Mouse (Mus musculus): ENCODE data around the gene Tiam2. TPM values are rescaled to one million over a fixed set of nuclear protein-coding genes. Genes with fewer than 3 reads are reported as not detected.

Gene Tiam2
- polyA plus RNA-seq, 1 experiment from 2014 or later, result 81.3 TPM

DNA sequence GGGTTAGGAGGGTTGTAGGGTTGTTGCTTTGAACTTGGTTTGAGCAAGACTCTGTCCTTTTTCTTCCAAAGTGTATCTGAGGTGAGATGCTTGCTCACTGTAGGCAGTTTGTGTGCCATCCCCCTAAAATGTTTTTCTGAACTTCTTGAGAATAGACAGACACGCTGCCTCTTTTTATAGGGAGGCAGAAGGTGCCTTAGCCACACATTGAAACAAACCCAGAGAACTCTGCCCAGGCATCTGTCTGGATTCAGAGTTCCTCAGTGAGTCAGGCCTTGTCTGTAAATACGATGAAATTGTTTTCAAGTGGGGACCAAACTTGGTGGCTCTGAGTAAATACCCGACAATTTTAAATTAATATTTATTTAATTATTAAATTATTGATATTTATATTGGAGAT is 172.2 kb downstream of the Tiam2 start:
- WGBS, result 95% methylated on average over 3 of the region's 3 CpGs
- H3K9ac ChIP-seq (ENCODE audit: low read length), result no peak overlapping the region
- no peak for DNase-seq (ENCODE audit: low spot score)
- no peak overlapping the region for H3K27ac ChIP-seq (ENCODE audit: low read depth, low read length)
- H3K4me2 ChIP-seq (ENCODE audit: low read length), result no peak overlapping the region
- H3K36me3 ChIP-seq (ENCODE audit: control insufficient read depth, insufficient read depth, low read length), result 0 out of 2 replicates have a peak, but pooled peaks cover 4% of the 10 kb centered on the region
- no peak overlapping the region for H3K4me3 ChIP-seq (ENCODE audit: low read depth, low read length)
- ATAC-seq, result no peak
- no peaks in the 10 kb centered on the region for H3K4me1 ChIP-seq (ENCODE audit: control insufficient read depth, insufficient read depth, low read length)
- H3K27me3 ChIP-seq (replicated peaks; ENCODE audit: control insufficient read depth, insufficient read depth, low read length), result no peaks in the 10 kb centered on the region
- no peaks in the 10 kb centered on the region for H3K9me3 ChIP-seq (replicated peaks; ENCODE audit: control insufficient read depth, low read length)

DNA sequence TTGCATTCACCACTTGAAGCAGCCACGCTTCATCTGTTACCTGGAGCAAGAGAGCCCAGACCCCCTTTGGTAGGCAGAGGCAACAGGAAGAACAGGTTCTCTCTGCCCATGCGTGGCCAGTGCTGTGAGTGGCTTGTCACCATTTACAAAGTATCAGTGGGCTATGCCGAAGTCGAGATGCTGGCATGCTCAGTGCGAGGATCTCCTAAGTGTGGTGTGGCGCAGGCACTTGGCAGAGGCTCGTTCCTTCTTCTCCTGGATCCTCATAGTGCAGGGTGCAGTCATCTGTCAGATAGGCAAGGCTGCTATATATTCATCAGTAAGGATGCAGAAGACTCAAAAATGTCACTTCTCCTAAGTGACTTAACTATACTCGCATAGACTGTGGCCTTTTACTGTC is 173.1 kb downstream of the Tiam2 start:
- H3K27me3 ChIP-seq (replicated peaks; ENCODE audit: control insufficient read depth, insufficient read depth, low read length), result no peaks in the 10 kb centered on the region
- H3K9me3 ChIP-seq (replicated peaks; ENCODE audit: control insufficient read depth, low read length), result no peaks in the 10 kb centered on the region
- ATAC-seq (no peak), DNase-seq (ENCODE audit: low spot score) (no peak)
- H3K4me3 ChIP-seq (ENCODE audit: low read depth, low read length), result no peak overlapping the region
- no peak overlapping the region for H3K4me2 ChIP-seq (ENCODE audit: low read length)
- 92% methylated on average over 8 of the region's 8 CpGs for WGBS
- no peak overlapping the region for H3K9ac ChIP-seq (ENCODE audit: low read length)
- H3K4me1 ChIP-seq (ENCODE audit: control insufficient read depth, insufficient read depth, low read length), result no peaks in the 10 kb centered on the region
- H3K36me3 ChIP-seq (ENCODE audit: control insufficient read depth, insufficient read depth, low read length), result 0 out of 2 replicates have a peak, but pooled peaks cover 4% of the 10 kb centered on the region
- H3K27ac ChIP-seq (ENCODE audit: low read depth, low read length), result no peak overlapping the region

DNA sequence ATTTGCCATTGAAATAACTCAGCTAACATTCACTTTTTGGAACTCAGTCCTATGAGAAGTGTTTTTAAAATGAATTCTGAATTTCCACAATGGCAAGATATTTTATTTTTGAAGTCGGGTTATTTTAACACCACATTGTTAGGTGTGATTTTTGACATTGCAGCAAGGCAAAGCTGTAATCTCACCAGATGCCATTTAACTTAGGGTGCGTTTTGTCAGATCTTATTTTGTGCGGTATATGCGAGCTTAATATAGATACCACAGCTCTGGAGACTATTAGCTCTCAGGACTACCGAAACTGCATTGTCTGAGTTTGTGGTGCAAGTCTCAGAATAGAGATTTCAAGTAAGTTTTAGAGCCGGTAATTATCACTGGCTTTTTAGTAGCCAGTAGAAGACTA is 173.7 kb downstream of the Tiam2 start:
- WGBS, result 87% methylated on average over 6 of the region's 6 CpGs
- Histone ChIP-seq H3K4me1 (ENCODE audit: control insufficient read depth, insufficient read depth, low read length) (no peaks in the 10 kb centered on the region), H3K27me3 (replicated peaks; ENCODE audit: control insufficient read depth, insufficient read depth, low read length) (no peaks in the 10 kb centered on the region), H3K9ac (ENCODE audit: low read length) (no peak overlapping the region), H3K9me3 (replicated peaks; ENCODE audit: control insufficient read depth, low read length) (no peaks in the 10 kb centered on the region), H3K4me2 (ENCODE audit: low read length) (no peak overlapping the region), H3K4me3 (ENCODE audit: low read depth, low read length) (no peak overlapping the region), H3K36me3 (ENCODE audit: control insufficient read depth, insufficient read depth, low read length) (peaks cover 7% of the 10 kb centered on the region; the same call in 1 of the 2 replicates), H3K27ac (ENCODE audit: low read depth, low read length) (no peak overlapping the region)
- ATAC-seq, result no peak
- no peak for DNase-seq (ENCODE audit: low spot score)

DNA sequence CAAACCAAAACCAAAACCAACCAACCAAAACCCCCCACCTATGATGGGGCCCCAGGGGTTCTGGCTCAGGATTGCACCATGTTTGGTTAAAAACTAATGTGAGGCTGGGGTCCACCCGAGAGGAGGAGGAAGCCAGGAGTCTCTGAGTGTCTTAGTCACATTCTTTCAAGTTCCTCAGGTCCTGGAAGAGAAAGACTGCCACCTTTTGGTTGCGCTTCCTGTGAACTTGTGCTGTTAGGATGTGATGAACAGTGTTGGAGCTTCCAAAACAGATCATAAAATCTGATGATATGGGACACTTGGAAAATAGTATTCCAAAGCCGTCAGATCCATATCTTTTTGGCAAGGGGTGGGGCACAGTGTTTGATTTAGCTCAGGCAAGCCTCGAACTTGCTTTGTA is 174.6 kb downstream of the Tiam2 start:
- H3K9ac ChIP-seq (ENCODE audit: low read length), result no peak overlapping the region
- H3K27ac ChIP-seq (ENCODE audit: low read depth, low read length), result no peak overlapping the region
- no peak for DNase-seq (ENCODE audit: low spot score)
- H3K4me2 ChIP-seq (ENCODE audit: low read length), result no peak overlapping the region
- peaks cover 10% of the 10 kb centered on the region; the same call in 1 of the 2 replicates for H3K36me3 ChIP-seq (ENCODE audit: control insufficient read depth, insufficient read depth, low read length)
- H3K4me3 ChIP-seq (ENCODE audit: low read depth, low read length), result no peak overlapping the region
- H3K4me1 ChIP-seq (ENCODE audit: control insufficient read depth, insufficient read depth, low read length), result no peaks in the 10 kb centered on the region
- H3K27me3 ChIP-seq (replicated peaks; ENCODE audit: control insufficient read depth, insufficient read depth, low read length), result no peaks in the 10 kb centered on the region
- no peak for ATAC-seq
- H3K9me3 ChIP-seq (replicated peaks; ENCODE audit: control insufficient read depth, low read length), result no peaks in the 10 kb centered on the region
- 93% methylated on average over 4 of the region's 4 CpGs for WGBS

DNA sequence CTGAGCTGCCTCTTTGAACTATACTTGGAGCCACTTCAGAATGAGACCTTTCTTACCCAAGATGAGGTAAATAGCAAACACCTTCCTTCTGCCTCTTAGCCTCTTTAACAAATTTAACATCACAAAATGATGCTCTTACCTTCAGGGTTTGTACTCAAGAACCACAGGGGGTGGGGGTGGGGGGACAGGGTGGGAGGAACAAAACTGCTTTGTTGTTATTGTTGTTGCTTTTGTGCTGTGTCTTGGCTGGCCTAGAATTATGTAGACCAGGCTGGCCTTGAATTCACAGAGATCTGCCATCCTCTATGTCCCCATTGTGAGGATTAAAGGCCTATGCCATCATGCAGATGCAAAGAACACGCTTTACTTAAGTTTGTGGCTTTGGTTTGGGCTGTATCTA is 179.3 kb downstream of the Tiam2 start:
- 73% methylated on average over 1 of the region's 1 CpGs for WGBS
- Histone ChIP-seq H3K4me3 (ENCODE audit: low read depth, low read length) (no peak overlapping the region), H3K36me3 (ENCODE audit: control insufficient read depth, insufficient read depth, low read length) (peaks cover 30% of the 10 kb centered on the region; the same call in 1 of the 2 replicates), H3K4me1 (ENCODE audit: control insufficient read depth, insufficient read depth, low read length) (no peaks in the 10 kb centered on the region), H3K4me2 (ENCODE audit: low read length) (no peak overlapping the region), H3K27me3 (replicated peaks; ENCODE audit: control insufficient read depth, insufficient read depth, low read length) (no peaks in the 10 kb centered on the region), H3K9me3 (replicated peaks; ENCODE audit: control insufficient read depth, low read length) (no peaks in the 10 kb centered on the region), H3K9ac (ENCODE audit: low read length) (no peak overlapping the region), H3K27ac (ENCODE audit: low read depth, low read length) (no peak overlapping the region)
- ATAC-seq (no peak), DNase-seq (ENCODE audit: low spot score) (no peak)

DNA sequence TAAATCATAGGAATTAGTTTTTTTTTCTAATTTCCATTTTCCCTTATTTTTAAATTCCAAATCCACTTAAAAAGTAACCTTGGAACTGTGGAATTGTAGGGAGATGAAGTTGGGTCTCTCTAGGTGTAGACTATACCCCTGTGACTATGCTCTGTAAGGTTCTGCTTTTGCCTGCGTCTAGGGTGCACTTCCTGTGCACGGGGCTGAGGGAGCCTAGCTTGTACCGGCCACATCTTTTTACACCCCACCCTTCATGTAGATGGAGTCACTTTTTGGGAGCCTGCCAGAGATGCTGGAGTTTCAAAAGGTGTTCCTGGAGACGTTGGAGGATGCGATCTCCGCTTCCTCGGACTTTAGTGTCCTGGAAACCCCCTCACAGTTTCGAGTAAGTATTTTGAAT is 180.1 kb downstream of the Tiam2 start:
- H3K9me3 ChIP-seq (replicated peaks; ENCODE audit: control insufficient read depth, low read length), result no peaks in the 10 kb centered on the region
- H3K4me1 ChIP-seq (ENCODE audit: control insufficient read depth, insufficient read depth, low read length), result no peaks in the 10 kb centered on the region
- H3K27ac ChIP-seq (ENCODE audit: low read depth, low read length), result no peak overlapping the region
- no peak for ATAC-seq
- no peak overlapping the region for H3K4me3 ChIP-seq (ENCODE audit: low read depth, low read length)
- no peak overlapping the region for H3K4me2 ChIP-seq (ENCODE audit: low read length)
- no peaks in the 10 kb centered on the region for H3K27me3 ChIP-seq (replicated peaks; ENCODE audit: control insufficient read depth, insufficient read depth, low read length)
- peaks cover 32% of the 10 kb centered on the region; the same call in 1 of the 2 replicates for H3K36me3 ChIP-seq (ENCODE audit: control insufficient read depth, insufficient read depth, low read length)
- 93% methylated on average over 8 of the region's 8 CpGs for whole genome bisulfite sequencing
- H3K9ac ChIP-seq (ENCODE audit: low read length), result no peak overlapping the region
- no peak for DNase-seq (ENCODE audit: low spot score)

DNA sequence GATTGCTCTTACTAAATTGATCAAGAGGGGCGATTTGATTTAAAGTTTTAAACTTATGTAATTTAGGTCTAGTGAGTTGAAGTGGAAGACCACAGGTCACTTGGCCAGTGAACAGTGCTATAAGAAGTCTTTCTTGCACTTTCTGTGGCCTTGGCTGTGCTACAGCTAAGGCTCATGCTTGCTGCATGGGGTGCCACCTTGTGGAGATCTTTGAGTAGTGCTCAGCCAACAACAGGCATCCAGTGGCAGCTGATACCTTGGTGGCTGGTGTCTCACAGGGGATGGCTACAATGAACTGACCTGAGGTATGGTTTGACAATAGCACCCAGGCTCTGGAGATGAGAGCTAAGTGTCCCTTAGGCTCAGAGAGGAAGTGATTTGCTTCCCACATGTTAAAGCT is 183.5 kb downstream of the Tiam2 start:
- 12% methylated on average over 1 of the region's 1 CpGs for WGBS
- peak; percentile 85 for DNase-seq (ENCODE audit: low spot score)

DNA sequence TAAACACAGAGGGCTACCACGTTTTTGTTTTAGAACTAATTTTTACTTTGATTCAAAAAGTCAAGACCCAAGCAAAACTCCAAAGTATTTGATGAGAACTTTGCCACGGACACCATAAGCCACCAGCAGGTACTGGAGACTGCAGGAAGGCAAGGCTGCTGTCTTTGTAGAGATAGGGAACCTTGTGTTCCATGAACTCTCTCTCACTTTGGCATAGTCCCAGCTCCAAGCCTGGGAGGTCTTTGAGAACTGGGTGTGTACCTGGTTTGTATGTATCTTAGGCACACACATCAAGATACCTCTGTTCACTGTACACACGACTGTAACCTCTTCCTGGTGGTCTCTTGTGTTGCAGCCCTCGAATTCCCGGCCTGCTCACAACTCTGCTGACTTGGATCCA is 187.9 kb downstream of the Tiam2 start:
- no peak overlapping the region for H3K27ac ChIP-seq (ENCODE audit: low read depth, low read length)
- no peak overlapping the region for H3K9ac ChIP-seq (ENCODE audit: low read length)
- WGBS, result 86% methylated on average over 5 of the region's 5 CpGs
- no peaks in the 10 kb centered on the region for H3K4me1 ChIP-seq (ENCODE audit: control insufficient read depth, insufficient read depth, low read length)
- DNase-seq (ENCODE audit: low spot score) (no peak), ATAC-seq (no peak)
- no peaks in the 10 kb centered on the region for H3K9me3 ChIP-seq (replicated peaks; ENCODE audit: control insufficient read depth, low read length)
- H3K36me3 ChIP-seq (ENCODE audit: control insufficient read depth, insufficient read depth, low read length), result peaks cover 44% of the 10 kb centered on the region
- H3K4me3 ChIP-seq (ENCODE audit: low read depth, low read length), result no peak overlapping the region
- H3K4me2 ChIP-seq (ENCODE audit: low read length), result no peak overlapping the region
- H3K27me3 ChIP-seq (replicated peaks; ENCODE audit: control insufficient read depth, insufficient read depth, low read length), result no peaks in the 10 kb centered on the region

More for the DNA sequence above, 183.5 kb downstream of the Tiam2 start:
- no peaks in the 10 kb centered on the region for H3K4me1 ChIP-seq (ENCODE audit: control insufficient read depth, insufficient read depth, low read length)
- H3K36me3 ChIP-seq (ENCODE audit: control insufficient read depth, insufficient read depth, low read length), result peaks cover 37% of the 10 kb centered on the region
- no peak overlapping the region for H3K4me2 ChIP-seq (ENCODE audit: low read length)
- H3K9ac ChIP-seq (ENCODE audit: low read length), result no peak overlapping the region
- ATAC-seq, result peak; percentile 87
- no peaks in the 10 kb centered on the region for H3K27me3 ChIP-seq (replicated peaks; ENCODE audit: control insufficient read depth, insufficient read depth, low read length)
- H3K27ac ChIP-seq (ENCODE audit: low read depth, low read length), result no peak overlapping the region
- no peaks in the 10 kb centered on the region for H3K9me3 ChIP-seq (replicated peaks; ENCODE audit: control insufficient read depth, low read length)
- H3K4me3 ChIP-seq (ENCODE audit: low read depth, low read length), result no peak overlapping the region

DNA sequence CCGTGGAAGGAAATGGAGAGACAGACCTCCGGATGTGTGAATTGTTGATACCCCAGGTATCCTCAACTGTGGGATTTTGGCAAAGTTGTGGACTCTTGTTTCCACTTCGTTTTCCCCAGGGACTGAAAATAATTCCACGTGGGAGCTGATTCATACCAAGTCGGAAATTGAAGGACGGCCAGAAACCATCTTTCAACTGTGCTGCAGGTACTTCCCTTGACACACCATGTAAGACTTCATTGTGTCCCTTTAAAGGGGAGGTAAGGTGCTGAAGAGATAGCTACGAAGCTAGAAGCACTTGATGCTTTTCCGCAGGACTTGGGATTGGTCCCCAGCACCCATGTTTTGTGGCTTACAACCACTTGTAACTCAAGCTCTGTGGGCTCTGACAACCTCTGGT is 189.5 kb downstream of the Tiam2 start:
- DNase-seq (ENCODE audit: low spot score), result no peak
- no peak overlapping the region for H3K9ac ChIP-seq (ENCODE audit: low read length)
- WGBS, result 94% methylated on average over 8 of the region's 8 CpGs
- no peaks in the 10 kb centered on the region for H3K4me1 ChIP-seq (ENCODE audit: control insufficient read depth, insufficient read depth, low read length)
- H3K9me3 ChIP-seq (replicated peaks; ENCODE audit: control insufficient read depth, low read length), result no peaks in the 10 kb centered on the region
- ATAC-seq, result no peak
- no peak overlapping the region for H3K4me3 ChIP-seq (ENCODE audit: low read depth, low read length)
- no peak overlapping the region for H3K4me2 ChIP-seq (ENCODE audit: low read length)
- no peak overlapping the region for H3K27ac ChIP-seq (ENCODE audit: low read depth, low read length)
- H3K36me3 ChIP-seq (ENCODE audit: control insufficient read depth, insufficient read depth, low read length), result peaks cover 50% of the 10 kb centered on the region
- no peaks in the 10 kb centered on the region for H3K27me3 ChIP-seq (replicated peaks; ENCODE audit: control insufficient read depth, insufficient read depth, low read length)

Data from forebrain, embryonic 14.5 days (tissue).